Mouse (Mus musculus) neural tube, embryonic 12.5 days (tissue): ENCODE measurements around the gene Btbd9. TPM values are rescaled to one million over a fixed set of nuclear protein-coding genes. Genes with fewer than 3 reads are reported as not detected.

Experiments
- ATAC-seq: fragments of 200-750 bp; cut with Nextera tagmentation; 2 replicates; pipeline ENCODE4 v1.8.0; 2017; ENCODE audit warnings: low read depth, mild to moderate bottlenecking, moderate TSS enrichment, moderate library complexity; ENCODE audit not compliant: low FRiP score
- H3K27ac ChIP-seq: fragments of 300-500 bp; sonication (generic); 2 replicates; pipeline ENCODE4 v1.5.1; 2016
- H3K27me3 ChIP-seq: fragments of 300-500 bp; sonication (generic); replicated peaks from 2 replicates; pipeline ENCODE4 v1.6.1; 2016; ENCODE audit warnings: mild to moderate bottlenecking
- H3K36me3 ChIP-seq: fragments of 300-500 bp; sonication (generic); 2 replicates; pipeline ENCODE4 v1.6.1; 2016; ENCODE audit warnings: mild to moderate bottlenecking
- H3K4me1 ChIP-seq: fragments of 300-500 bp; sonication (generic); 2 replicates; pipeline ENCODE4 v1.6.1; 2016
- H3K4me2 ChIP-seq: fragments of 300-500 bp; sonication (generic); replicated peaks from 2 replicates; pipeline ENCODE4 v1.6.1; 2016; ENCODE audit warnings: mild to moderate bottlenecking
- H3K4me3 ChIP-seq: fragments of 300-500 bp; sonication (generic); 2 replicates; pipeline ENCODE4 v1.5.1; 2016
- H3K9ac ChIP-seq: fragments of 300-500 bp; sonication (generic); 2 replicates; pipeline ENCODE4 v1.6.1; 2016; ENCODE audit warnings: mild to moderate bottlenecking
- H3K9me3 ChIP-seq: fragments of 300-500 bp; sonication (generic); 2 replicates; pipeline ENCODE4 v1.6.1; 2016; ENCODE audit warnings: mild to moderate bottlenecking
- WGBS: fragments of 180-500 bp; shearing (Covaris S2); methylation state at CpG from one replicate; pipeline ENCODE4 v1.1.7; 2016; 5-methylcytosine and 5-hydroxymethylcytosine counted together
- polyA plus RNA-seq: library from polyadenylated mRNA; unstranded; fragments of >200 nt; fragmentation: Nextera tagmentation; extraction: Ambion mirVana; gene quantifications from 2 replicates; pipeline ENCODE4 v1.2.1, GENCODE M21; 2016

Btbd9 gene
- polyA plus RNA-seq, 1 experiment from 2014 or later = 88.6 TPM

DNA sequence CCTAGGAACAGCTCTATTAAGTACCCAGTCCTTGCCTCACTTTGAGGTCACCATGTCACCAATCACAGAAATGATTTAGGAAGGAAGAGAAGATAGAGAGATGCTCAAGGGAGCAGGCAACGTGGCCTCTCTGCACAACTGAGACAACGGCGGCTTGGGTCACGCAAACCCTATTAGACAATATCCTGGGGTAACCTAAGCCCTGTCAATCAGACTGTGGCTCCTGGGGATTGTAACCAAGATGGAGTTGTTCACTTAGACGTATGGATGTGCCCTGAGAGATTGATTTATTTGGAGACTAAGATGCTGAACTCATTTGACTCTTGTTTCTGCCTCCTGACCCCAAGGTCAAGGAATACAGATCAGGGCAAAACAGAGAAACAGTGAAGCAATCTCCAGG is 18.1 kb upstream of the Btbd9 start:
- H3K9me3 ChIP-seq = 0 out of 2 replicates have a peak, but pooled peaks cover 3% of the 10 kb centered on the region
- 65% methylated on average over 5 of the region's 5 CpGs for WGBS
- no peak overlapping the region for H3K9ac ChIP-seq
- no peak overlapping the region for H3K27ac ChIP-seq
- no peak for ATAC-seq
- no peaks in the 10 kb centered on the region for H3K27me3 ChIP-seq
- peaks cover 41% of the 10 kb centered on the region for H3K36me3 ChIP-seq
- H3K4me2 ChIP-seq = no peak overlapping the region
- no peak overlapping the region for H3K4me3 ChIP-seq
- no peaks in the 10 kb centered on the region for H3K4me1 ChIP-seq

DNA sequence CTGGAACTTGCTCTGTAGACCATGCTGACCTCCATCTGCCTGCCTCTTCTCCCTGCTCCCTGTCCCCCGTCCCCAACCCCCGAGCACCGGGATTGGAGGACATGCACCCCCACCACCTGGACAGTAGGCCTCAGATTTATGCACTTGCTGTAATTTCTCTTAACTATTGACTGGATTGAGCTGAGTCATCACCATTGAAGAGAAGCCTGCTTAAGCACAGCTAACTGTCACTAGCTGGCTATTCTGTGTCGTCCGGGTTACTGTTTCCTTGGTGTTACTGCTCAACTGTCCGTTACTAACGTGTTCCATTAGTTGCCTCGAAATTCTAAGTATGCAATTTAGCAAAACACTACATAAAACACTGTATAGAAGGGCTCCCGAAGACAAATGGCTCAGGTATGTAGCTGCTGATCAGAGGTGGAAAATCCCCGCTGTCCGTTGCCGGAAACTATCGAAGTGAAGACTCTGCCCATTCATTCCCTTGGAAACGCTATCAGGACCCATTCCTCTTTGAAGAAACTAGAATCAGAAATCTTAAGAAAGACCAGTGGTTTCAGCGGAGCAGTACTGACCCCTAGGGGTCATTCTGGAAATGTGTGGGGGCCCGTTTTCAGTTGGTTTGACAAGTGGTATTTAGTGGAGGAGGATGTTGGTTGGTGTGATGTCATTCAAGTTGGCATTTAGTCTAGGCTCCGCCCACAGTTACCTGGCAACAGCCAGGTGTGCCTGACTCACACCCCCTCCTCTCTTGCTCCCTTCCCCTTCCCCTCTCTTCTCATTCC is 14.3 kb upstream of the Btbd9 start:
- Histone ChIP-seq H3K9ac (no peak overlapping the region), H3K4me2 (peak overlapping the region; percentile 33), H3K9me3 (no peaks in the 10 kb centered on the region), H3K36me3 (peaks cover 14% of the 10 kb centered on the region), H3K27ac (no peak overlapping the region), H3K4me3 (no peak overlapping the region), H3K4me1 (no peaks in the 10 kb centered on the region), H3K27me3 (no peaks in the 10 kb centered on the region)
- no peak for ATAC-seq
- 38% methylated on average over 17 of the region's 17 CpGs for WGBS

DNA sequence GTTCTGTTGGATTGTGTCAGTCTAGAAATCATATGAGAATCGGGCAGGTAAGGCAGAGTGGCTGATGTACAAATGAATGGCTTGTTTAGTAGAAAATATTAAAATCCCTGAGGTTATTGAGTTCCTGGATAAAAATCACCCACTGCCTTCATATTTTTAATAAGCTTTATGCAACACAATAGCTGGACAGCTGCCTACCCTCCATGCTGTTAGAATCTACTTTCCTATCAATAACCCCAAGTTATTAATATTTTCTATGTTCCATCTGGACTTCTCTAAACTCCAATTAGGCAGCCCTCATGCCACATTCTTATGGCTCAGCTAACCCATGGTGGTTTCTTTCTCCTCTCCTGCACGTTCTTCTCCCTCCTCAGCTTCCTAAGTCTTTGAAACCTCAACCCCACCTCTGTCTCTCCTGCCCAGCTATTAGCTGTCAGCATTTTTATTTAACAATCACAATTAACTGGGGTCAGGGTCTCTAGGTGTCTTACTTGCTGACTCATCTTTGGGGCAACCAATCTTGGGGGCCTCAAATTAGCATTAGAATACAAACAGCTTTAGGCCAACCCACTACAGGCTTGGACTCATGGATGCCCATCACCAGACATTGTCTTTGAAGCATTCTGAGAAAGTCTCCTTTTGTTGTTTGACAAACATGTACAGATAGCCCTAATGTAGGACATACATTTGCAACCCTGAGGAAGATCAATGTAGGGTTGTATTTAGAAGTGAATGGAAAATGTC is 7.1 kb upstream of the Btbd9 start:
- no peak overlapping the region for H3K4me2 ChIP-seq
- no peak overlapping the region for H3K27ac ChIP-seq
- no peaks in the 10 kb centered on the region for H3K9me3 ChIP-seq
- no peaks in the 10 kb centered on the region for H3K4me1 ChIP-seq
- no peaks in the 10 kb centered on the region for H3K36me3 ChIP-seq
- WGBS = 84% methylated on average over 2 of the region's 2 CpGs
- ATAC-seq = no peak
- H3K4me3 ChIP-seq = no peak overlapping the region
- no peaks in the 10 kb centered on the region for H3K27me3 ChIP-seq
- no peak overlapping the region for H3K9ac ChIP-seq

DNA sequence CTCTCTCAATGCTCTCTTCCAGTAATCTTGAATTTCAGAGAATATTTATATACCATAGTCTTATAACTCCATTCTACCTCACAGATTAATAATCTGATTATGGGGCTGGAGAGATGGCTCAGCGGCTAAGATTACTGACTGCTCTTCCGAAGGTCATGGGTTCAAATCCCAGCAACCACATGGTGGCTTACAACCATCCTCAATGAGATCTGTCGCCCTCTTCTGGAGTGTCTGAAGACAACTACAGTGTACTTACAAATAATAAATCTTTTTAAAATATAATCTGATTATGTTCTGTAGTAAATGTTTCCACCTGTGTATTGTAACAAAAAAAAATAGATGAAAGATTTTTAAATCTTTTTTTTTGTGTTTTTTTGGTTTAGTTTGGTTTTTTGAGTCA is 6.0 kb upstream of the Btbd9 start:
- H3K9ac ChIP-seq = no peak overlapping the region
- no peak for ATAC-seq
- no peaks in the 10 kb centered on the region for H3K9me3 ChIP-seq
- H3K27me3 ChIP-seq = no peaks in the 10 kb centered on the region
- no peak overlapping the region for H3K4me3 ChIP-seq
- H3K27ac ChIP-seq = no peak overlapping the region
- H3K4me1 ChIP-seq = peaks cover under 1% of the 10 kb centered on the region; the same call in 1 of the 2 replicates
- no peaks in the 10 kb centered on the region for H3K36me3 ChIP-seq
- WGBS = 90% methylated on average over 3 of the region's 3 CpGs
- H3K4me2 ChIP-seq = no peak overlapping the region

DNA sequence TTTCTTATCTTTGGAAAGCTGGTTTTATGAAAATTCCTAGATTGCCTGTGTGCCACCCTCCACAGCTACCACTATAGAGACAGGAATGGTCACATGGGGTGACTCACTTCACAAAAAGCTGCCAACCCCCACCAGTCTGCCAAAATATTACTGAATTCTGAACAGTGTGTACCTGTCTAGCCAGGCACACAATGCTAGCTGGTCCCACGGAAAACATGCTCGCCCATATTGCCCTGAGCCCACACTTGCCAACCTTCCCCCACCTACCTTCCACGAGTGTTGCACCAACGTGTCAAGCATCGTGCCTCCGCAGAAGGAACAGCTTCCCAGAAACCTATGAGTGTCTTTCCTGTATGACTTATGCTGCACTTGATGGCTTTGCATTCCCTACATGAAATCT is 4.9 kb upstream of the Btbd9 start:
- Histone ChIP-seq H3K36me3 (no peaks in the 10 kb centered on the region), H3K27me3 (no peaks in the 10 kb centered on the region), H3K27ac (no peak overlapping the region), H3K4me3 (no peak overlapping the region), H3K9ac (no peak overlapping the region), H3K4me1 (peaks cover 7% of the 10 kb centered on the region; the same call in 1 of the 2 replicates), H3K9me3 (no peaks in the 10 kb centered on the region), H3K4me2 (no peak overlapping the region)
- WGBS = 89% methylated on average over 6 of the region's 6 CpGs
- ATAC-seq = no peak

DNA sequence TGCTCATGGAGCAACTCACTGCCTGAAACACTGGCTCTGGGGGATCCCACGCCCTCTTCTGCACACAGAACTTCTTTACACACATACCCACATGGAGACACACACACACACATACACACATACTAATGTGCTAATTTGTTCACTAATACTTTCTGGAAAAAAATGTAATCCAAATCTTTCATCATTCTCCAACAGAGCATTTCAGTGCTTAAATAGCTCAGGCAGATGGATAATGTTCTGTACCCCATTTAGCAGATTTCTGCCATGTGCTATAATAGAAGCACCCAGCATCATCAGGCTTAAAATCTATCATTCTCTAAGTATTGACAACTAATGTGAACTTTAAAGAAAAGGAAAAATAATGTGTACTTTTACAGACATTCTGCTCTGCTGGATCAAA is 4.5 kb upstream of the Btbd9 start:
- no peak for ATAC-seq

DNA sequence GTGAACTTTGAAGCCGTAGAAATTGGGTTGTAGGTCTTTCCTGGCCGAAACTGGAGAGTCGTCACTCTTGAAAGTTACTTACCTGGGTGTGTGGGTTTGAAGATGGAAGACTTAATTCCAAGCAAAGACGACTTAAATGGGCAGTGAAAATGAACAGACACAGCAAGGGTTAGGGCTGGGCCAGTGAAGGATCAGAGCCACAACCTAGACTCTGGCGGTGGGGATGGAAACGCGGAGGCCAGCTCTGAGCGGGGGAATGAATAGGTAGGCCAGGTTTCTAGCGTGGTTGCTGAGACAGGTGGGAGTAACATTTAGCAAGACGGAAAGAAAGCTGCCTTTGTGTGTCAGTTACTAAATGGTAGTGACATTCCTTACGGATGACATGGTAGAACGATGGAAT is 658 bp upstream of the Btbd9 start:
- H3K27ac ChIP-seq = no peak overlapping the region
- no peaks in the 10 kb centered on the region for H3K36me3 ChIP-seq
- no peaks in the 10 kb centered on the region for H3K27me3 ChIP-seq
- H3K4me3 ChIP-seq = peak overlapping the region; percentile 80
- H3K4me2 ChIP-seq = peak overlapping the region; percentile 71
- no peak for ATAC-seq
- H3K9me3 ChIP-seq = no peaks in the 10 kb centered on the region
- peak overlapping the region; percentile 73 for H3K9ac ChIP-seq
- H3K4me1 ChIP-seq = peaks cover 22% of the 10 kb centered on the region
- WGBS = 63% methylated on average over 12 of the region's 12 CpGs

More for the DNA sequence above, 4.5 kb upstream of the Btbd9 start:
- H3K27ac ChIP-seq = no peak overlapping the region
- H3K4me3 ChIP-seq = no peak overlapping the region
- no peaks in the 10 kb centered on the region for H3K36me3 ChIP-seq
- WGBS = 83% methylated on average over 1 of the region's 1 CpGs
- no peaks in the 10 kb centered on the region for H3K27me3 ChIP-seq
- H3K9me3 ChIP-seq = no peaks in the 10 kb centered on the region
- H3K4me1 ChIP-seq = peaks cover 7% of the 10 kb centered on the region; the same call in 1 of the 2 replicates
- no peak overlapping the region for H3K9ac ChIP-seq
- H3K4me2 ChIP-seq = no peak overlapping the region

DNA sequence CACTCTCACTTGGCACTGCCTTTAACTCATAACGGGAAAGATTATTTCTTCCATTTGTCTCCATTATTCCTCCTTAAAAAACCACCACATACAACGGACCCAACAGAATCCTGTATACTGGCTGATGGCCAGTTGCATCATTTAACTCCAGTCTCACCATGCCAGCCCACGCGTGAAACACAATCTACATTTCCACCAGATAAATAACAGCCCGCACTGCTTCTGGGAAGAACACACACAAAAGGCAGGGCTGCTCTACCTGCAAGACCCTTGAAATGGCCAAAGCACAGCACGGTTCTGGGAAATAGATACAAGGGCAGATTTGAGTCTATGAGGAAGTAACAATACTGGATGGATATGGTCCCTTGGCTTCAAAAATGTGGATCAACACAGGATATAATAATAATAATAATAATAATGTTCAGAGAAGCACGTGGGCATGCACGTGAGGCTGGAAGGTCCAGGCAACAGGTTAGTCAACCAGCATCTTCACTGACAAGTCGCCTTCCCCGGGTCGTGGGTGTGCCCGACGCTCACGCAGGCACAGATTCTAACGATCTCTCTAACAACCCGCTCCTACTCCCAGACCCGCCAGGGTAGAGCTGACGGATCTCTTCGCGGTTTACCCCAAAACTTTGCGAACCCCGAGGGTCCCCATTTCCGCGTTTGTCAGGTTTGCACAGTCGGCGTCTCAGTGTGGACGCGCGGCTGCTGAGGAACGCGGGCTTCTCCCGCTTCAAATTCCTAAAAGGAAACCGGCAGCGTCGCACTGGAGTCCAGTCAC is 975 bp downstream of the Btbd9 start:
- Histone ChIP-seq H3K4me2 (peak overlapping the region; percentile 71), H3K9me3 (no peaks in the 10 kb centered on the region), H3K36me3 (no peaks in the 10 kb centered on the region), H3K4me3 (peak overlapping the region; percentile 80), H3K27me3 (no peaks in the 10 kb centered on the region), H3K4me1 (peaks cover 22% of the 10 kb centered on the region), H3K9ac (peak overlapping the region; percentile 73), H3K27ac (0 out of 2 replicates have a peak overlapping the region, but pooled peaks have one; percentile 72)
- ATAC-seq = peak; percentile 17; the same call in 1 of the 2 replicates
- 8% methylated on average over 35 of the region's 35 CpGs for WGBS

DNA sequence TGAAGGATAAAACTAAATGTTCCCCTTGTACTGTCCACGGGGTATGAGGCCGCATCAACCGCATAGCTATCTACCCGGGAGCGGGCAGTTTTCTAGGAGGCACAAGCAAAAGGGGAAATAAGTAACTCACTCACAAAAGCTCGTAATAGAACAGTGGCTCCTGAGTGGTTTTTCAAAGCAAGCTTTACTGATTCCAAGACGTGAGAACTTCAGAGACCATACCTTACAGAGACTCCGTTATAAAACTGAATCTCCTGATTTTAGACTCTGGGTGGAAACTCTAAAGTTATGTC is 1.6 kb downstream of the Btbd9 start:
- Histone ChIP-seq H3K4me1 (peaks cover 22% of the 10 kb centered on the region), H3K9me3 (no peaks in the 10 kb centered on the region), H3K4me3 (no peak overlapping the region), H3K36me3 (no peaks in the 10 kb centered on the region), H3K9ac (peak overlapping the region; percentile 73; the same call in 1 of the 2 replicates), H3K4me2 (peak overlapping the region; percentile 71), H3K27me3 (no peaks in the 10 kb centered on the region), H3K27ac (no peak overlapping the region)
- ATAC-seq = no peak
- WGBS = 83% methylated on average over 8 of the region's 8 CpGs

DNA sequence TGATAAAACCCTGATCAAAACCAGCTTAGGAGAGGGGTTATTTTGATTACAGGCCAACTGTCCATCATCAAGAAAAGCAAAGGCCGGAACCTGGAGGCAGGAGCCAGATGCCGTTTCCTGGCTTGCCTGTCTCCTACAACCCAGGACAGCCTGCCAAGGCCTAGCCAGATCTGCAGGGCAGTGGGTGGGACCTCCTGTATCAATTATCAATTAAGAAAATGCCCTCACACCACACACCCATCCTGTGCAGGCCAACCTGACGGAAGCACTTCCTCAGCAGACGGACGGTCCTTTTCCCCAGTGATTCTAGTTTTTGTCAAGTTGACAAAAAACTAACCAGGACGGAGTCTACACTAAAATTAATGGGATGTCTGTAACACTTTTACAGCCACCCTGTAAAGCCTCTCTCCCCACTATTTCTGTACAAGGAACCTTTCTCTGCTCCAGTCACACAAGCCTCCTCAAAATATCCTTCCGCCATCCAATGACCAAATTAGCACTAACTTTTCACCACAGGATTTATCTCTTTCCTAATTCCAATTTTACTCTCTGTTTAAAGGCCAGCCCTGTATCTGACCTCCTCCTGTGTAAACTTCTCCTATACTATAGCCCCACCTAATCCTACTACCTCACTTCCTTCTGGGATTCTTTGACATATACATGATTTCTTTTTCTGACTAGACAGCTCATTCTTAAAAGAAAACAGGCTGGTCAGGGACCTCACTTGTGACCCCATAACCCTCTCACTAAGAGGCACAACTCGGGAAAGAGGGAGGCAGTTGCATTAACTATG is 2.1 kb downstream of the Btbd9 start:
- H3K9ac ChIP-seq = no peak overlapping the region
- WGBS = 85% methylated on average over 8 of the region's 8 CpGs
- no peak overlapping the region for H3K4me3 ChIP-seq
- peak overlapping the region; percentile 71; the same call in 1 of the 2 replicates for H3K4me2 ChIP-seq
- peaks cover 22% of the 10 kb centered on the region for H3K4me1 ChIP-seq
- H3K36me3 ChIP-seq = no peaks in the 10 kb centered on the region
- H3K27ac ChIP-seq = no peak overlapping the region
- H3K27me3 ChIP-seq = no peaks in the 10 kb centered on the region
- no peak for ATAC-seq
- no peaks in the 10 kb centered on the region for H3K9me3 ChIP-seq

DNA sequence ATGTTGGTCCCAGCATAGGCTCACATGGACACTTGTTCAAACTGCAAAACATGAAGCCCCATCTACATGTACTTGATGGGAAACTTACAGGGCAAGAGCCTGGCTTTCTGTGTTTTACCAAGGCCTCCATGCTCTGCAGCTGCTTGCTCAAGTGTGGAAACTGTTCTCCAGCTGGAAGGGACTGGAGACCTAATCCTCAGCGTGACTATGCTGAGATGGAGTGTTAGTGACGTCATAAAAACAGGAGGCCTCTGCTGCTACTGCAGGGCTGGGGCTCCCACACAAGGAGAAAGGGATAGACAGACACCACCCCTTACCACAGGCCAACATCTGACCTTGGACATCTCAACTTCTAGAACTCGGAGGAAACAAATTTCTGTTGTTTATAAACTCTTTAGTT is 5.3 kb downstream of the Btbd9 start:
- Histone ChIP-seq H3K9me3 (no peaks in the 10 kb centered on the region), H3K27ac (no peak overlapping the region), H3K4me2 (no peak overlapping the region), H3K27me3 (no peaks in the 10 kb centered on the region), H3K4me3 (no peak overlapping the region), H3K9ac (no peak overlapping the region), H3K36me3 (no peaks in the 10 kb centered on the region), H3K4me1 (peaks cover 15% of the 10 kb centered on the region)
- ATAC-seq = no peak
- 50% methylated on average over 3 of the region's 3 CpGs for WGBS
